Mouse (Mus musculus) liver, embryonic 14.5 days (tissue): ENCODE measurements around the gene Fblim1.
"Not testable (repeated sequence)": the region's sequence is repeated elsewhere in the genome, so short reads cannot be mapped to it uniquely, and the experiment has no call there.

ENCODE experiments used
- CTCF ChIP-seq: IDR thresholded peaks from 2 replicates; pipeline ENCODE4 v1.5.1; 2016; ENCODE audit warnings: antibody characterized with exemption, low read depth, control low read depth
- EP300 ChIP-seq: IDR thresholded peaks from 2 replicates; pipeline ENCODE4 v1.6.1; 2016; ENCODE audit warnings: antibody characterized with exemption, low read depth

GRCm38 (mm10) chr4:141561331-141561919 is 44.5 kb downstream of the Fblim1 start:
- not testable (repeated sequence) for TF ChIP-seq CTCF, EP300
